Mouse (Mus musculus) right cerebral cortex, postnatal 14 days (tissue): ENCODE data around the gene Tbc1d2.

Source experiments
- DNase-seq: peaks from one replicate; pipeline ENCODE4 v3.0.0; 2022

Tbc1d2 gene

DNA sequence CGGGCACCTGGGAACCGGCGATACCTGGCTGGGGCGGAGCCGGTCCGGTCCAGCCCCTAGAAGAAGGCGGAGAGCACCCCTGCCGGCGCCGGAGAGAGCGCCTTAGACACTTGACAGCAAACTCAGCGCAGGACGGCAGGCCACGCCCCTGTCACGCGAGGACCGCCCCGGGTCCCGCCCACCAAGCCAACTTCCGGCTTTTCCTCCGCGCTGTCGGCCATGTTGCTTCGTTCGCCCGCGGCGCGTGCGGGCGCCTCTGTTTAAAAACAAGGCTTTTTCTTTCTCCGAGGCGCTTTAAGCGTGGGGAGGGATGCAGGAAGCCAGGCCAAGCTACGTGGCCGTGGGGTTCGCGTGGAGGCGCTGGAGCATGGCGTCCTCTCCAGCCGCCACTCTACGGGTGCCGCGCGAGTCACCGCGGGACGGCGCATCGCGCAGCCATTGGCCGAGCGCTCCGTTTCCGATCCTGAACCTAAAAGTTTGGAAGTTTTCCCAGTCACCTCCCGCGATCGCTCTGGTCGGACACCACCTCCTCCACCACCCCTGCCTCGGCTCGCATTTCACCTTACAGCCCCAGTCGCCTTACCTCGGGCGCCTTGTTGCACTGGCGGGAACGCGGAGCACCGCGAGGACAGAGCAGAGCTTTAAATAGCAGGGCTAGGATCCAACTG is at the start of gene Tbc1d2:
Tbc1d2 (minus strand) TSS at position 124 of the 668 bp plus-strand sequence.
- peak; percentile 89 for DNase-seq

DNA sequence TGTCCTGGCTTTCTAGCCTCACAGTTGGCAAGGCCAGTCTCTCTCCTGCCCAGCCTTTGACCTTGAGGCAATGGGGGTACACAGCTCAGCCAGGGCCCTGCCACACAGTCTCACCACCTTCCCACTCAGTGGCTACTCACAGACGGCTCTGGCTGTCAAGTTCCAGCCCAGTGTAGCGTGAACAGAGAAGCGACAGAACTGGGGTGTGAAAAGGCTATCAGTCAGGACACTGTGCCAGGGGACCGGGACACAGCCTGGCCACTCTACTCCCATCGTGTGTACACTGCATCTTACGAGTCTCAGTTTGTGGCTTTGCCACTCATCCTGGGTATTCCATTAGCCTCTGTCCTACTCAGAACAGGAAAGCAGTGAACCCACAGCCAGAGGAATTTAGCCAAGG is 46.5 kb upstream of the Tbc1d2 start:
- no peak for DNase-seq

DNA sequence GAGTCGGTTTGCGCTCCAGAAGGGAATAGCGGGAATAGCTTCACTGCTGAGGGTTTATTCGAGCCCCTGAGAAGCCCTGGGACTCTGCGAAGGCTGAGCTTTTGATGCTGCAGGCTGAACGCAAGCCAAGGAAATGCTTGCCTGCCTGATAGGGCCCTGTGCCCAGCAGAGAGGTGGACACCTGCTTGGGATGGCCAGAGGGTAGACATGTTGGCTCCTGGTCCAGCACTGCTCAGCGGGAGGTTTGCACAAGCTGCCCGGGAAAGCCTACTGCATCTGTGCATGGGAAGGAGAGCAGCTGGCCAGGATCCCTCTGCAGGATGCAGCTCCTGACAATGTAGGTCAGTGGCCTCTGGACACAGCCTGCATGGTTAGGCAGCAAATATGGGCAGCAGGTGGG is 40.6 kb upstream of the Tbc1d2 start:
- no peak for DNase-seq

DNA sequence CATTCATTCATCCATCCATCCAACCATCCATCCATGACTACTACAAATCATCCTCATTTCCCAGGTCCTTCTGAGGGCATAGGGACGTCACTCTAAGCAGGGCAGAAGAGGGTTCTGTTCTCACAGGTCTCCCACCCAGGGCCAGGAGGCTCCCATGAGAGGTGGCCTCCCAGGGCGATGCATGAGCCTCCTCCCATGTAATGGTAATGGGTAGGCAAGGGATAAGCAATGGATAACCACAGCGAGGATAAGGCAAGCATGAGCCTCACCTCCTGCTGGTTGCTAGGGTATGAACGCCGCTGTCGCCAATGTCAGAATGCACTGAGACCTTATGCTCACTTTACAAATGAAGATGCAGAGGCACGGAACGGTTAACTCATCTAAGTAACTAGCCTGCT is 40.0 kb upstream of the Tbc1d2 start:
- no peak for DNase-seq

DNA sequence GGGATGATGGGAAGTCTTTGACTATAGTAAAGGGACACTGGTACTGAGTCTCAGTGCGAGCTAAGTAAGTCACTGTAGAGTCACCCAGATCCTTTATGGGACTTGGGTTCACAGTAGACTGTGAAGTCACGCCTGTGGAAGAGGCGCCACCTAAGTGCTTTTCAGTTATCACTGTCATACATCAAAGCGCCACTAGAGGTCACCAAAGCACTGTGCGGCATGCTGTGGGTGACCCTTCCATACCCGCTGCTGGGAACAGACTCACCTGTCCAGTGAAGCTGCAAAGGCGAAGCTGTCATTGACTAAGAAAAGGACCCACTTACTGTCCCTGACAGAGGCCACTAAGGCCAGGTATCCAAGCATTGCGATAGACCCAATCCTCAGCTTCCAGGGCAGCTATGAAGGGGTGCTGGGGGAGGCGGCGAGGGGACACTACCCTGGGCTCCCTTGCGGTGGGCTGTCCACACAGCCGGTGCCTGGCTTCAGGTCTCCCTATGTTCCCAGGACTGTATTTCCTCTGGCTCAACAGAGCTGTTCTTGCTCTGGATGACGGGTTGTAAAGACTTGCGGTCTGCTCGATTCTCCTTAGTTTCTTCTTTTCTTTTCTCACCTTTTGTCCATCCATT is 39.5 kb upstream of the Tbc1d2 start:
- peak; percentile 74 for DNase-seq

DNA sequence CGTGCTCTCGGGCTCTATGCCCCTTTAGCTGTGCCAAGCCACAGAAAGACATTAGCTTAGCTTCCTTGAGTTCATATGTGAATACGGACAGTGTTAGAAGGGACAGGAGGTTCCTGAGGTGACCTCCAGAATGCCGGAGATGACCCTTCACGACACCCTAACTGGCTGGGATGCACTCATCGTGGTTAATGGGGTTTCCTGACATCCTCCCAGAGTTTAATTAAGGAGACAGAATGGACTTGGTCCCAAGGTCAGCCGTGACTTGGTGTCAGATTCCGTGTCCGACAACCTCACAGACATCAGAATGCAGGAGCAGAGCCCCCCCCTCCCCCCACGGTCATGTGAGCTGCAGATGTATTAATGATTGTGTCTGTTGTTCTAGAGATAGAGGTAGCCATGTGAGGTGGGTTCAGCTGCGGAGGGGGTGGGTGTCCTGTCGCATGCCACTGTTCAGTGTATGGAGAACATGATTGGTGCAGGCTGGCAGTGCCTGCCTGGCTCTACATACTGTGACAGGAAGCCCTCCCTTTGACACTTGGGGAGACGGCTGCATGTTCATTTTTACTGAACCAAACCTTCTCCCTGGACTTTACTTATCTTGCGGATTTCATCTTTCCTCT is 38.3 kb upstream of the Tbc1d2 start:
- DNase-seq: no peak

DNA sequence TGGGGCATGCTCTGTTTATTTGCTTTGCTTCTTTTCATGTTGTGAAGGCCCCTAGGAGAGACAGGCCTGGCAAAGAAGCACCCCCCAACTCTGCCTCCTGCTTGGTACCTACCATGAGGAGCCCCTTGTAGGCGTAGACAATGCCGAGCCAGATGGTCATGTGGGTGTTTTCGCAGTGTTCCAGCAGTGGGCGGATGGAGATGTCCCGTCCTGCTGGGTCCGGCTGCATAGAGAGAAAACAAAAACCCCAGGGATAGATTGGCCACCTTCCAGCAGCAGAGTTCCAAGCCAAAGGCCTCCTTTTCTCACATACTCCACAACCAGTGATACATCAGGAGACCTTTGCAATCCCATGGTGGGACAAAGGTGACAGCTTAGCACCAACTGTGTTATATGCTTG is 34.2 kb upstream of the Tbc1d2 start:
- DNase-seq: peak; percentile 67

DNA sequence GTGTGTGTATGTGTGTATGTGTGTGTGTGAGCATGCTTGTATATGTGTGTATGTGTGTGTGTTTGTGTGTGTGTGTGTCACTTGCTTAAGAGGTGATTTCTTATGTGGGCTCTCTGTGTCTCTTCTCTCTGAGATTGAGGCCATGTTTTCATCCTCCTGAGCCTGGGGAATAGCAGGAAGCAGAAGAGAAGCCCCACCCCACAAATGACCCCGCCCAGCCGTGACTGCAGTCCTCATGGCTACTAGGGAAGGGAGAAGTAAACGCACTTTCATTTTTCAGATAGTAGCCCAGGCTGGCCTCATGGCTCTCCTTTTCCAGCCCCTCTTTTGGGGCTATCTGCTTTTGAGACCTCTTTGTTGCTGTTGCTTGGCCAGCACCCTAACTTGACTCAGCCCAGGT is 26.6 kb upstream of the Tbc1d2 start:
- no peak for DNase-seq

DNA sequence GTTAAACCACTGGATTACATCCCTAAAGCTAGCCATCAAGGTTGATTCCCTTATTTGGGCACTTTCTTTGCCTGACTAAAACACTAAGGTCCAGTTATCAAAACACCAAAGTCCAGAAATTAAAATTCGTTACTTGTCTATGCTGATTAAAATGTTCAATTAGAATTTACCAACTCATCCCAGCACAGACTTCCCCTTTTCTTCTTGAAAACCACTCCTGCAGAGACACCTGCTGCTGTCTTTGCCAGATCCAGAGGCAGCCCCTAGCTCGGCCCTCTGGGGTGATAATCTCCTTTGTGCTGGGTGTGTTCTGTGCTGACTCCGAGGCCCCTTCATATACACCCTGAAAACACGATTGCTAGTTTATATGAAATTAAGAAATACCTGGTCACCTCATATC is 26.0 kb upstream of the Tbc1d2 start:
- DNase-seq: no peak

DNA sequence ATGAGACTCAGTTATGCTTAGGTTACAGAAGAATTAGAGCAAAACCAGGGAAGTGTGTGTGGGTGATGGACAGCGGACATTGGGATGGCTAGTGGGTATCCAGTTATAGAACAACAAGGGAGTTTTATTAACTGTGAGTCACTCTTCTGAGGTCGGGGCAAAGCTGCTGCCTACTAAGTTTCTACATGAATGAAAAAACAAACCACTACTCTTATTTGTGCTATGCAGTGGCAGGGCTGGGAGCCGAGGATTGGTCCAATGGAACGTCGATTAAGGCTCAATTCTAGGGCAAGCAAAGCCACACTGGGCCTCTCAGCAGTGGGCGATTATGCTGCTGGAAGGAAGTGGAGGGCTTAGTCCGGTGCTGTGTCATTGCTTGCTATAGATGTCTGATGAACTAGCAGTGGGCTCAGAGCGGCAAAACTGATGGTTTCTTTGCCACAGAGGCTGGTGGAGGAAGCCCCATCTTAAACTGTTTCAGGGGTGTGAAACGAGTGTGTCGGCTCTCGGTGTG is 25.3 kb upstream of the Tbc1d2 start:
- no peak for DNase-seq

DNA sequence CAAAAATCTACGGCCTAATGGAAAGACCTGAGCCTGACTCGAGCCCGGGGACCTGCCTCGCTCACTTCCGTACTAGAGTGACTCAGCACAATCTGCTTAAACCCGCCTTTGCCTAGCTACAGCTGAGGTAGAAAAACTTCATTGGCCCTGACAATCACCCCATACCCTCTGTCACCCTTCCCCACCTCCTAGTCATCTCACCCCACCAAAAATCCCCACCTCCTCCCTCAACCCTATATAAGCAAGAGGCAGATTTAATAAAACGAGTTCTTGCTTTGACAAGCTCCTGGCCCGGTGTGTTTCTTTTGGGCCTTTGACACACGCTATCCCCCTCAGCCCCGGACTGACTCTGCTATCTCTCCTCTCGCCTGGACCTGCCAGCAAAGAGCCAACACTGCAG is 18.6 kb upstream of the Tbc1d2 start:
- no peak for DNase-seq

DNA sequence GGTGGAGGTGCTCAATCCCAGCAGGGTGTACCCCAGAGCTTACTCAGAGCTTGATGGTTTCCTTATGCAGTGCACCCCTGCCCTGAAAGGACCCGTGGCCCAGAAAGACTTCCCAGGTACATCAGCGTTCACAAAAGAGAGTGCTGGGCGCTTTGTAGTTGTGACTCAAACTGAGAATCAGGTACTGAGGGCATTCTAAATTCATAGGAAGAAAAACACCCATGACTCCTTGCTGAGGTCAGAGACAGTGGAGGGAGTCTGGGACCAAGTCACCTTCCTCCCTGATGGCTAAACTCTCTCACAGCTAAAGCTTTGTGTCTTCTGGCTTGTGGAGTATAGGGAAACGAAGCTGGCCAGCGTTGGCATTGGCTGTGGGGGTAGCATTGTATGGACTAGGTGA is 16.4 kb upstream of the Tbc1d2 start:
- DNase-seq: no peak

DNA sequence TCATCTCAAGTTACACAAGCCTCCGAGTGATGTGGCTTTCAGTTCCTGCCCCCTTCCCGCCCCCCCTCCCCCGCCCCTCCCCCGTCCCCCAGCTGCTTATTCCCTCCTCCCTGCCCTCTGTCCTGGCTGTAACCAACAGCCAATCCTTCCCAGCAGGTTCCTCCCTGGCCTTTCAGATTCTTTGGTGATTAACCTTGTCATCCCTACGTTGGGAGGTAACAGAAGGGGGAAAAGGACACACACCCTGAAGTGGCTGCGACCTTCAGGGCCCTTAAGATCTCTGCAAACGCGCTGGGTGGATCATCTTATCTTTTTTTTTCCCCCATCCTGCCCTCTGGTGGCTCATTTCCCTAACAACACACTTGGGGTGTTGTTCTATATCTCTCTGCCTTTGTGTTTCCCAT is 15.4 kb upstream of the Tbc1d2 start:
- DNase-seq: no peak

DNA sequence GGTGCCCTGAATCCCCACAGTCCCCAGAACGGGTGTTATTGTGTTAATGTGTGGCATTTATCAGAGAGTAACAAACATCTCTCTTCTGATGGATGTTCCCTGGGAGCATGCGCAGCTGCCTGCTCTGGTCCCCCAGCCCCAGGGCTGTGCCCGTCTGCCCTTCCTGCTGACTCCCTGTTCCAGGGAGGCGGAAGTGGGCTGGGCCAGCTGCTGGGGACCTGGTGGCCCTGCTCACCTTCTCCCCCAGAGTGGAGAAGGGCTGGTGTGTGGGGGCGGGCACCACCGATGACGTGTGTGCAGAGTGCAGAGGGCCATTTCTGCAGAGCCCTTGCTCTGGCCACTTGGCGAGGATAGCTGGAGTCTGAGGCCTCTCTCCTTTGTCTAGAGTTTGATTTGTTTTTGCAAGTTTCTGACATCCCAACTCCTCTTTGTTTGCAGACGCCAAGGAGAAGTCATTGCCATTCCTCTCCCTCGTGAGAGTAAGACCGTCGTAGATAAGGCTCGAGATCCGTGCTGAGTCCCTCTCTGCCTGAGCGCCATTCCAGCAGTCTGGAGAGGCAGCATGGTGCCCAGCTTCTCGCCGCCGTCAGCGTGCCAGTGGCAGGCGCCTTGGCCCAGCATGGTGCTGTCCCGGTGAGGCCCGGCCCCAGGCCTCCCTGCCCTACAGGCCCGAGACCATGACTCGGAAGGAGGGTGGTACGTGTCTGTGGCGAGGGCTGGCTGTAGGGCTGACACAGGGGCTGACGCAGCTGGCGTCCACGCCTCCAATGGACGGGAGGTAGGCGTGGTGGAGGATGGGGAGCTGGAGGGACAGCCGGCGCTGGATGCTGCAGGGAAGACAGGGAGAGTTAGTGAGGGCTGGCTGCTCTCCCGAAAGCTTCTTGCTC is 14.4 kb upstream of the Tbc1d2 start:
- DNase-seq: no peak

DNA sequence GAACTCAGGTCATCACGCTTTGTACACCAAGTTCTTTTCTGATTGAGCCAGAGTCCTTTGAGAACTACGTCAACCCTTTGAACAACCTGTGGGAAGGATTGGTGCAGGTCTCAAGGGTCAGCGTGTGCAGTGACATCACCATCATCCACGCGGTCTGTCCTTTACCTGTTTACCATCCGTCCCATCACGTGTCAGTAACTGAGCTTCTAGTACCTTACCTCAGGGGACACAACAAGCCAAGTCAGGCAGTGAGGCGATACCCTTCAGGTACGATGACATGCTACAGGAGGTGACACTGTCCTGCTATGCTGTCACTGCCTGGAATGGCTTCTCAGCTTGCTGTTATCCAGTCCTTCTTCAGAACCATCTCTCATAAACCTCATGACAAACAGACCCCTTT is 11.4 kb upstream of the Tbc1d2 start:
- no peak for DNase-seq

DNA sequence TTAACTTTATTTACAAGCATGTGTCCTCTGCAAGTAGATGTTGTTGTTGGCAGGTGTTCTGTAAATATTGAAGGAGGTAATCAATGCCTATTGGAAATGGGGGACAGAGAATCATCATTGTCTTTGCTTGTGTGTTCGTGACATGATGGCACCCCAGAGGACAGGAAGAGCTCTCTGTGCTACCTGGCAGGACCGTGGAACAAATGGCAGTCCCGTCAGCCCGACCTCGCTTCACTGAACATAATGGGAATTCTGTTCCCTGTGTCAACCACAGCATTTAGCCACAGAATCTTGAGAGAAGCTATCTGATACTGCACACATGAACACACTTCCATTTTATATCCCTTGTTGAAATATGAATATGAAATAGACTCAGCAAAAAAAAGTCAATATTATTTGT is 8.9 kb upstream of the Tbc1d2 start:
- DNase-seq: no peak

DNA sequence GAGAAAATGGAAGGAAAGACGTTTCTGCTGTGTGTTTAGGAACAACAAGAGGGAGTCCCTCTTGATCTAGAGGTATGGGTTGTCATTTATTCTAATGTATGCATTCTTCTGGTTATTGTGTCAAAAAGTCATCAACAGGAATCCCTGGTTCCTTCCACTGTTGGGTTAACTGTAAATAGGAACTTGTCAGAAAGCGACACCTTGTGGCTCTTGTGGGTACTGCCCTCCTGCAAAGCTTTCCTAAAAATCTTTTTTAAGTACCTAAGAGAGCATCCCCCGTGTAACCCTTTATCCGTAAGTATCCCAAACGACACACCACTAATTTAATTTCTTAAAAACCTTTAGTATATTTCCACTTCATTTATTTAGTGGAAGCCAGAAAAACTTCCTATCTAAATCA is 7.1 kb upstream of the Tbc1d2 start:
- peak; percentile 84 for DNase-seq

DNA sequence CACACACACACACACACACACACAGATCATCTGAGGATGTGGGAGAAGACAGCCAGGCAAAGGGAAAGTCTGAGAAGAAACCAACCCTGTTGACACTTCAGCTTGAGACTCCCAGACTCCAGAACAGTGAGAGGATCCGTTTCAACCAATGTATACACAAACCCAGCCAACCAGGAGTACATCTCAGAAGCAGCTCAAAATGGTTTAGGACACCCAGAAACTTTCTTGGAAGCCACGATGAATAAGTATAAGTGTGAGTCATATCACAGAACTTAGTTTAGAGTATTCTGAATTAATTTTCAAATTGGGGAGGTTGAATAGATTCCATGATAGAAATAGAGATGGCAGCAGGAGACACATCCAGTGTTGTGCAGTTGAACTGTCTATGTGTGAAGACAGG is 5.9 kb upstream of the Tbc1d2 start:
- DNase-seq: no peak

DNA sequence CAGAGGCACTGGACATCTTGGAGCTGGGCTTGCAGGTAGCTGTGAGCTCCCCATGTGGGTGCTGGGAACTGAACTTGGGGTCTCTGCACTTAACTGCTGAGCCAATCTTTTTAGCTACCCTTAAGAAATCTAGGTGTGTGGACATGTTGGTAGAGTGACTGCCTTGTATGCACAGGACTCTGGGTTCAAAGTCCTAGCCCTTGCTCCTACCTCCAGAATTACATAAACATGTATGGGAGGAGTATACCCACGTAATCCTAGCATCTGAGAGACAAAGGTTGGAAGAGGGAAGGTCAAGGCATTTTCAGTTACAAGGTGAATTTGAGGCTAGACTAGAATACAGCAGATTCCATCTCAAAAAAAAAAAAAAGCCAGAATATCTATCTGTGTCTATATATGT is 5.3 kb upstream of the Tbc1d2 start:
- DNase-seq: no peak

DNA sequence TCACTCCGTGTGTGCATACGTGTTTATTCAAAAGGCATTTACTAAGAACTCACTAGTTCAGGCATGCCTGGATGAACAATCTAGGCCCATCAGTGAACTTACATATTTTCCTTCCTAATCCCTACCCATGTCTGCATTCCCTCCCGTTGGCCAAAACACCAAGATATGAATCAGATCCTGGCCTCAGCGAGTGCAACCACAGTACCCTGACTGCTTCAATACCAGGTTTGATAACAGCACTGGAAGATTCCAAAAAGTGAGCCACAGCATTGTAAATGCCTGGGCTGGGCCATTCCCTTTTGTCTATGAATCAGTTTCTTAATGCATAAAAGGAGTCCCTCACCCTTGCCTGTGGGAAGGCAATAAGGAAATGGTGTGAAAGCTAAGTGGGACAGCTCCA is 848 bp downstream of the Tbc1d2 start:
- no peak for DNase-seq

DNA sequence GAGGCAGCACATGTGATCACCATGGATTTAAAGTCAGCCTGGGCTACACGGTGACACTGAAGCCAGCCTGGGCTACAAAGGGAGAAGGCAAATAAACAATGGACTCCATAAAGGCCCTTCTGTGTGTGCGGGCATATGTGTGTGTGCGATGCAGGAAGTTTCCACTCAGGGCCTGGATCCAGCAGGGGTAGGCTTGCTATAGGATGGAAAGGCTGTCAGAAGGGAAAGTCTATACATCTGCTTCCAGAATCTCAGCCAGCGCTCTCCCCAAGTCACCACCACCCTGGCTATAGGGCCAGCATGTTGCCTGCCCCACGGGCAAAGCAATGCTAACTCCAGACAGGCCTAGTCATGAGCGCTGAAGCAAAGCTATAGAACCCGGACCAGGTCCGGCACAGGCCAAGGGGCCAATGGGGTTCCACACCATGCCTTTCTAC is 6.3 kb downstream of the Tbc1d2 start:
- no peak for DNase-seq

DNA sequence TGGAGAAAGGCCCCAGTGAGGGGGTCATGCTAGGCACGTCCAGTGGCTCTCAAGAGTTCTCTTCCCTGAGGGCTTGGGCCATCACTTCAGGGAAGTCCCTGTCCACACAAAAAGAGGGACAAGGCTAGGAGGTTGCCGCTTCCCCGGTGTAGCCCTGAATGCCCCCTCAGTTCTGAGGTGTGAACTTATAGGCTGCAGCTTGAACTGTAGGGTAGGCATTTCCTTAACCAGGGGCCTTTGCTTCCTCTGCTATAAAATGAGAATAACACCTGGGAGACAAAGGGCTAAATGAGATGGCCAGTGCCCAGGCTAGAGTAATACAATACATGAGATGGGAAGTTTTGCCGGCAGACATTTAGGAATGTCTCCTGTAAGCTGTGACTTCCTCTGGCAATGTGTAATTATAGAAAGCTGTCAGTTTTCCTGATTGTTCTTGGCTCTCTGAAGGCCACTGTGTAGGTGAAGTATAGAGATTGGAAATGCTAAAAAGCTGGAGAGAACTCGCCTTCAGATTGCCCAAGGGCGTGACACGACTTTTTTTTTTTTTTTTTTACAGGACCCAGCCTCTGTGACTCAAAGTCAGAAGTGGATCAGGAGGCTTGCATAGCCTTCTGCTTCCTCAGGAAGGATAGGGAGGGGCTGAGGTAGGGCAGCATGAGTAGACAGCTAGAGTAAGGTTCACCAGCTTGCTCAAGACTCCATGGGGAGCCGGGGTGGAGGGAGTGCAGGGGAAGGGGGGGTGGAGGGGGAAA is 6.9 kb downstream of the Tbc1d2 start:
- DNase-seq: no peak

DNA sequence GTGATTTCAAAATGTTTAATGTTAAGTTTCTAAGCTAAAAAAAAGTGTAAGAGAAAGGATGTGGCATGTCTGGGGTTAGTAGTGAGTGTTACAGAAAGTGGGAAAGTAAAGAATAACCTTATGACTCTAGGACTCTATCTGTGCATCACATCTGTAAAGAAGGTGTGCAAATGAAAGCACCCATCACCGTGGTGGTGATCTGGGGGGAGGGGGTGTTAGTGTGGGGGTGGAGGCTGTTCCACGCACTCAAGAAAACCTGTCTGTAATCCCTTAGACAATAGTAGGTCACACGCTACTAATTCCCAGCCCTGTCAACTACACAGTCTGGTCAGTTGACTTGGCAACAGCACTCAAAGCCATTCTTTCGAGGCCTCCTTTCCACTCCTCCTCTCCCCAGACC is 8.7 kb downstream of the Tbc1d2 start:
- no peak for DNase-seq
